Mouse (Mus musculus) liver, adult 2 months (tissue): ENCODE data around the gene Gpr182.

Source experiments
- CTCF ChIP-seq: fragments of 200-500 bp; IDR thresholded peaks from 2 replicates; pipeline ENCODE4 v1.5.1; 2011; ENCODE audit warnings: low read depth, low read length, control low read depth
- POLR2A ChIP-seq: fragments of 200-500 bp; IDR thresholded peaks from 2 replicates; pipeline ENCODE4 v1.6.1; 2011; ENCODE audit warnings: low read length, control low read depth; ENCODE audit not compliant: insufficient read depth; ENCODE audit errors: extremely low read depth

DNA sequence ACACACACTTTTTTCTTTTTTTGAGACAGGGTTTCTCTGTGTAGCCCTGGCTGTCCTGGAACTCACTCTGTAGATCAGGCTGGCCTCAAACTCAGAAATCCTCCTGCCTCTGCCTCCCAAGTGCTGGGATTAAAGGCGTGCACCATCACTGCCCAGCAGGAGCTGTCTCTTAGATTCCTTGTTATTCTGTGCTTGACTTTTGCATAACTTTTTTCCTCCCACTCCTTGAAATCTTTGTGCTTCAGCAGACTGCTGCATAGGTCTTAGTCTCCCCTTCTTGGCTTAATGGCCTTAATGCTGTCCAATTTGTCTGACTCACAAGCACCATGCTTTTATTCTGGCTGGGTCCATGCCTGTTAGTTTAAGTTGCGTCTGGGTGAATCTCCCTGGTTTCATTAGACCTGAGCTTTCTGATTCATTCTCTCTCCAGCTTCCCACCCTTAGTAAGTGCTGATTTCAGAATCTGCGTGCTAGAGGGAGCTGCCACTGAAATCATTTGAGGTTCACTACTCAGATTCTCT is 42.6 kb downstream of the Gpr182 start:
- TF ChIP-seq POLR2A: no peak
- TF ChIP-seq CTCF: no peak
